Mouse (Mus musculus) midbrain, embryonic 15.5 days (tissue): ENCODE measurements around the gene Acat3. TPM values are rescaled to one million over a fixed set of nuclear protein-coding genes. Genes with fewer than 3 reads are reported as not detected.
"Not testable (repeated sequence)": the region's sequence is repeated elsewhere in the genome, so short reads cannot be mapped to it uniquely, and the experiment has no call there.

Experiments
- ATAC-seq: fragments of 200-750 bp; cut with Nextera tagmentation; replicated peaks from 2 replicates; pipeline ENCODE4 v1.8.0; 2017; ENCODE audit warnings: moderate TSS enrichment
- H3K27ac ChIP-seq: fragments of 300-500 bp; sonication (generic); 2 replicates; pipeline ENCODE4 v1.5.1; 2015; ENCODE audit warnings: mild to moderate bottlenecking, inconsistent platforms
- H3K27me3 ChIP-seq: fragments of 300-500 bp; sonication (generic); replicated peaks from 2 replicates; pipeline ENCODE4 v1.6.1; 2015; ENCODE audit warnings: inconsistent platforms
- H3K36me3 ChIP-seq: fragments of 300-500 bp; sonication (generic); replicated peaks from 2 replicates; pipeline ENCODE4 v1.6.1; 2015; ENCODE audit warnings: inconsistent platforms
- H3K4me1 ChIP-seq: fragments of 300-500 bp; sonication (generic); 2 replicates; pipeline ENCODE4 v1.6.1; 2015; ENCODE audit warnings: inconsistent platforms
- H3K4me2 ChIP-seq: fragments of 300-500 bp; sonication (generic); 2 replicates; pipeline ENCODE4 v1.6.1; 2015; ENCODE audit warnings: inconsistent platforms, mild to moderate bottlenecking, moderate library complexity
- H3K4me3 ChIP-seq: fragments of 300-500 bp; sonication (generic); 2 replicates; pipeline ENCODE4 v1.5.1; 2015; ENCODE audit warnings: mild to moderate bottlenecking, inconsistent platforms
- H3K9ac ChIP-seq: fragments of 300-500 bp; sonication (generic); 2 replicates; pipeline ENCODE4 v1.6.1; 2015; ENCODE audit warnings: mild to moderate bottlenecking, inconsistent platforms
- H3K9me3 ChIP-seq: fragments of 300-500 bp; sonication (generic); 2 replicates; pipeline ENCODE4 v1.6.1; 2016; ENCODE audit warnings: inconsistent platforms
- WGBS: fragments of 180-500 bp; shearing (Covaris S2); methylation state at CpG from one replicate; pipeline ENCODE4 v1.1.7; 2015; ENCODE audit warnings: mixed read lengths; 5-methylcytosine and 5-hydroxymethylcytosine counted together
- polyA plus RNA-seq: library from polyadenylated mRNA; unstranded; fragments of >200 nt; fragmentation: Nextera tagmentation; extraction: Ambion mirVana; gene quantifications from 2 replicates; pipeline ENCODE4 v1.2.1, GENCODE M21; 2015

Acat3 gene
- polyA plus RNA-seq, 1 experiment from 2014 or later: 1.9 TPM

DNA sequence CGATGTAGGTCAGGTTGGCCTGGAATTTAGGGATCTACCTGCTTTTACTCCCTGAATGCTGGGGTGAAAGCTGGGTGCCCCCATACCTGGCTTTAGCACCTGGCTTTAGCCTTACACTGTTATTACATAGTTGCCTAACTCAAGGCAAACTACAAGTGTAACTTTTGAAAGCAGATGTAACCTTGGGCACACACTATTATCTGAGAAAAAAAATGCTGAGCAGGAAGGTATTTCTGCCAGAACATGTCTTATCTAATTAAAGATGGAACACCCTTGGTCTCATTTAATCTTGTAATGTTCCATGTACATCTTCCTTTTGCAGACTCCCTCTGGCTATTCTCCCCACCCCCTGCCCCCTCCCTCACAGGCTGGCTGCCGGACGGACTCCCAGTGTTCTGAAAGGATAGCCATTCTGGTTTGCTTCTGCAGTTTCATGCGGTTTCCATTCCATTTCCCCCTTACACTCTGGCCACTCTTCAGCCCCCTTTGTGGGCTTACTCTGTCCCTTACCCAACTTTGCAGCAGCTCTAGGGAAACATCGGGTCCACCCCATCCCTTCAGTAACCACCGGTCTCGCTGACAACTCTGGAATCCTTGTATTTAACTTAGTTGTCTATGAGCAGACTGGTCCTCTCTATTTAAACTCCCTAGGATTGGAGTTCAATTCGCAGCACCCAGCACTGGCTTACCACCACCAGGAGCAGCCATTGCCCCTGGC lies 1.3 kb upstream of the Acat3 start:
- peaks cover 4% of the 10 kb centered on the region; the same call in 1 of the 2 replicates for H3K4me1 ChIP-seq
- H3K27ac ChIP-seq: no peak overlapping the region
- H3K4me2 ChIP-seq: no peak overlapping the region
- no peaks in the 10 kb centered on the region for H3K9me3 ChIP-seq
- no peak for ATAC-seq
- no peak overlapping the region for H3K4me3 ChIP-seq
- 81% methylated on average over 8 of the region's 8 CpGs for WGBS
- H3K36me3 ChIP-seq: peaks cover 36% of the 10 kb centered on the region
- no peaks in the 10 kb centered on the region for H3K27me3 ChIP-seq
- H3K9ac ChIP-seq: no peak overlapping the region

DNA sequence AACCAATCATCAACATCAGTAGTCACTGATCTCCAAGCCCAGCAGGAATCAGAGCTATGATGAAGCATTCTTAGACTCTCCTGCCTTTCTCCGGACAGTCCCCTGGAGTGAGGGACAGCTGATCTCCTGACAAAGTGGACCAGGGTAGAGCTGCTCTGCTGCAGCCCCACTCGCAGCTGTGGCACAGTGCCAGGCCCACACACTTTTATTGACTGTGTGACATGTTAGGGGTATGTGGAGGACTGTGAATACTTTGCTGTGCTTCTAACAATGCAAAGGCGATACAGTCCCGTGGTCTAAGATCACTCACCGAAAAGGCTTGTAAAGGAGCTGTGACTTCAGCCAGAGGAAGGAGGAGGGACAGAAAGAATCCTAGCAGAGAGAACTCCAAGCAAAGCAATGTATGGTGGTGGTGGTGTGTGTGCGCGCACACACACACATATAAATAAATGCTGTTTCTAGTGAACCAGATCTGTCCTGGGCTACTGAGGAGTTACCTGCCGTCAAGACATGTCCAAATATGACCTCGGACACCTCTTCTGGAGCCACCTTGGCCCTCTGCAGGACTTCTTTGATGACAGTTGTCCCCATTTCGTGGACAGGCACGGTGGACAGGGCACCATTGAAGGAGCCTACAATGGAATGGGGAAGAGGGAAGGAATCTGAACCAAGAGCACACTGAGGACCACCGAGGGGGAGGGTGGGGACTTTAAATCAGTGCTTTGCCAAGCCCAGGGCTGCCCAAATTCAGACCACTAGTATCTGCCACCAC lies 837 bp downstream of the Acat3 start:
- not testable (repeated sequence) for H3K4me1 ChIP-seq, H3K27me3 ChIP-seq, H3K27ac ChIP-seq, H3K9ac ChIP-seq, H3K9me3 ChIP-seq, H3K4me3 ChIP-seq
- H3K36me3 ChIP-seq: peaks cover 21% of the 10 kb centered on the region; the same call in 1 of the 2 replicates
- ATAC-seq: peak; percentile 72
- H3K4me2 ChIP-seq: peak overlapping the region; percentile 44
- 47% methylated on average over 3 of the region's 12 CpGs for WGBS

DNA sequence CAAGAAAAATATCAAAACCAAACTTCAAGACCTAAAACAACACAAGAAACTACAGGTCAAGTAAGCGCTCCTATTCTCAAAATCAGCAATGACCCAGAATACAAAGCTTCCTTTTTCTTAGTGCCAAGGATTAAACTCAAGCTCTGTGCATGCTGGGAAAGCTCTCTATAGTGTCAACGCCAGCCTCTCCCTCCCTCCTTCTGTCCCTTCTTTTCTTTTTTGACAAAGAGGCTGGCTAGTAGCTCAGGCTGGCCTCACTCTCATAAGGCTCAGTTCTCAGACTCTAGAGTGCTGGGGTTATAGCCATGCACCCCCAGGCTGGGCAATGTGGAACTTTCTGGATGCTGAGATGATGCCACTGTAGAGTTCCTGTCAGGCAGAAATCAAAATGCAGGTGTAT lies 2.3 kb downstream of the Acat3 start:
- Histone ChIP-seq H3K4me3 (no peak overlapping the region), H3K4me2 (no peak overlapping the region), H3K9ac (no peak overlapping the region), H3K4me1 (peaks cover 4% of the 10 kb centered on the region; the same call in 1 of the 2 replicates), H3K27ac (no peak overlapping the region), H3K36me3 (peaks cover 11% of the 10 kb centered on the region; the same call in 1 of the 2 replicates), H3K9me3 (no peaks in the 10 kb centered on the region), H3K27me3 (no peaks in the 10 kb centered on the region)
- ATAC-seq: no peak
- WGBS: 25% methylated on average over 2 of the region's 2 CpGs

DNA sequence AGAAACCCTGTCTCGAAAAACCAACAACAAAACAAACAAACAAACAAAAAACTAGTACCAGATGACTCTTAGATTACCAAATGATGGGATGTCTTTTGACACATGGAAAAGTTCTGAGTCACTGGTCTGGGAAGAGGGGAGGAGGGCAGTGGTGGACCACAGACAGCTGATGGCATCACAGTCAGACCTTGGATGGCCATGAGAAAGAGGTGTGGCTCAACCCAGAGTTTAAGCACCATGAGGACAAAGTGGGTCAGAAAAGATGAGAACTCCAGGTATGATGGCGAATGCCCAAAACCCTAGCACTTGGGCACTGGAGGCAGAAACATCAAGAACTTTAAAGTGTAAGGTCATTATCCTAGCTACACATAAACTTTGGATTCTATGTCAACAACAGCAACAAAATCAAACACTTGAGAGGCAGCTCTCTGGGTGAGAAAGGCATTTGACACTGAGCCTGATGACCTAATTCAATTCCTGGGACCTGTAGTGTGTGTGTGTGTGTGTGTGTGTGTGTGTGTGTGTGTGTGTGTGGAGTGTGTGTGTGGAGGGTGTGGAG lies 2.9 kb downstream of the Acat3 start:
- Histone ChIP-seq H3K4me2 (no peak overlapping the region), H3K9me3 (no peaks in the 10 kb centered on the region), H3K27ac (no peak overlapping the region), H3K27me3 (no peaks in the 10 kb centered on the region), H3K36me3 (0 out of 2 replicates have a peak, but pooled peaks cover 5% of the 10 kb centered on the region), H3K4me3 (no peak overlapping the region), H3K4me1 (peaks cover 4% of the 10 kb centered on the region; the same call in 1 of the 2 replicates), H3K9ac (no peak overlapping the region)
- ATAC-seq: no peak
- WGBS: 84% methylated on average over 2 of the region's 2 CpGs

DNA sequence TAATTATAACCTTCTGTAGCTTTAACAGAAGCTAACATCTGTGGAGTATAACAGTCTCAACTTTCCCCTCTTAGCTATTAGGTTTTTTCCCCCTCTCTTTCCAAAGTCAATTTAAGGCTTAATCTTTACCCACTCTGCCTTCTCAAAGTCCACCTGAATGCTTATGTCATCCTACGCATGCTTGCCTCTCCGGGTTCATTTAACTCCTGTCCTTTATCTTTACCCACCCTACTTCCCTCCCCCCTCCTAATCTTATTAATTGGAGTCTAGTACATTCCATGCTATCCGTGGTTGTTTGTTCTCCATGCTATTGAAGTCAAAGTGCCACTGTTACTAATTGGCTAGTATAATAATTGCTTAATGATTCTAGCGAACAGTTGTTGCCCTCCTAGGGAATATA lies 4.7 kb downstream of the Acat3 start:
- no peak for ATAC-seq
- 61% methylated on average over 4 of the region's 4 CpGs for WGBS
- Histone ChIP-seq H3K27ac (no peak overlapping the region), H3K4me3 (no peak overlapping the region), H3K36me3 (no peaks in the 10 kb centered on the region), H3K9me3 (no peaks in the 10 kb centered on the region), H3K27me3 (no peaks in the 10 kb centered on the region), H3K4me1 (peaks cover 4% of the 10 kb centered on the region; the same call in 1 of the 2 replicates), H3K9ac (no peak overlapping the region), H3K4me2 (no peak overlapping the region)

DNA sequence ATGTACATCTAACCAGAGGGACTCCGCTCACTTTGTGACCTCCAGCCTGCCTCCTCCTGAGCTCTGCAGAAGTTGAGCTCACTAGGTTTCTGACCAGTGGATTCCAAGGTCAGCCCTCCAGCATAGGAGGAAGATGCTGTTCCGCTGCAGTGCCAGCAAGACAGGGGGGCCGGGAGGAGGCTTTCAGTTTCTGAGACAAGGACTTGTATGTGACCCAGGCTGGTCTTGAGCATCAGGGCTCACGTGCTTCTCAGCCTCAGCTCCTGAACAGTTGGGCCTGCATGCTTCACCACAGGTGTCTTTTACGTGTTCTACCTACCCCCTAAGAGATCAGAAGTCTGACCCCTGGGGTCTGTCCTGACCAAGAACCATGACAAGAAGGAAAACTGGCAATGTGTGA lies 8.8 kb downstream of the Acat3 start:
- H3K27ac ChIP-seq, H3K4me3 ChIP-seq, H3K9ac ChIP-seq, H3K27me3 ChIP-seq, H3K4me1 ChIP-seq, H3K36me3 ChIP-seq, H3K4me2 ChIP-seq, H3K9me3 ChIP-seq, ATAC-seq: not testable (repeated sequence)
- WGBS: 83% methylated on average over 5 of the region's 5 CpGs

DNA sequence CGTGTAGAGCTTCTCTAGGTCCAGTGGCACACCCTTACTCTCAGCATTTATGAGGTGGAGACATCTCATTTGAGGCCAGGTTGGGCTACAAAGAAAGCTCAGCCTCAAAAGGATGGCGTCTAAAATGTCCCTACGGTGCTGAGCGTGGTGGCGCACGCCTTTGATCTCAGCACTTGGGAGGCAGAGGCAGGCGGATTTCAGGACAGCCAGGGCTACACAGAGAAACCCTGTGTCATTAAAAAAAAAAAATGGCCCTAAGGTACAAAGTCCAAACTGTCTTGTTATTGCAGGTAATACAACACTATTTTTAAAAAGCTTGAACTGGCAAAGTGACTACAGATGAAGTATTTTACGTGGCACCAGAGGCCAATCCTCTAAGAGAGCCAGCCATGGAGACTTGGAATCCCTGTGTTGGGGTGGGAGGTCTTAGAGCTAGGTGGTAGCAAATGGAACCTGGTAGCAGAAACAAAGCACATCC lies 14.7 kb downstream of the Acat3 start:
- Histone ChIP-seq H3K36me3 (peaks cover 46% of the 10 kb centered on the region), H3K9ac (no peak overlapping the region), H3K4me1 (no peaks in the 10 kb centered on the region), H3K27me3 (no peaks in the 10 kb centered on the region), H3K27ac (no peak overlapping the region), H3K4me2 (no peak overlapping the region), H3K4me3 (no peak overlapping the region), H3K9me3 (no peaks in the 10 kb centered on the region)
- no peak for ATAC-seq
- WGBS: 91% methylated on average over 8 of the region's 8 CpGs

DNA sequence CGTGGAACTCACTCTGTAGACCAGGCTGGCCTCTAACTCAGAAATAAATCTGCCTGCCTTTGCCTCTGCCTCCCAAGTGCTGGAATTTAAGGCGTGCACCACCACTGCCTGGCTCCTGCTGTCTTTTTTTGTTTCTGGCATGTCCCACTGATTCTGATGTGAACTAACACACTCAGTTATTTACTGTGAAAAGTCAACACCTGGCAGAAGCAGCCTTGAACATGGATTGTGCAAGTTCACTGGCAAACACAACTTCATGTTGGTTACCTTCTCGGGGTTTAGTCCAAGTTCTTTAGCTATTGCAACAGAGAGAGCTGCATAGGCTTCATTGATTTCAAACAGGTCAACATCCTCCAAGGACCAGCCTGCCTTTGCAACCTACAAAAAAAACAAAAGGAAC lies 15.4 kb downstream of the Acat3 start:
- H3K36me3 ChIP-seq: peaks cover 53% of the 10 kb centered on the region
- WGBS: 90% methylated on average over 3 of the region's 3 CpGs
- no peak for ATAC-seq
- no peak overlapping the region for H3K4me3 ChIP-seq
- no peaks in the 10 kb centered on the region for H3K27me3 ChIP-seq
- H3K4me2 ChIP-seq: no peak overlapping the region
- no peaks in the 10 kb centered on the region for H3K4me1 ChIP-seq
- no peak overlapping the region for H3K27ac ChIP-seq
- H3K9ac ChIP-seq: no peak overlapping the region
- no peaks in the 10 kb centered on the region for H3K9me3 ChIP-seq

DNA sequence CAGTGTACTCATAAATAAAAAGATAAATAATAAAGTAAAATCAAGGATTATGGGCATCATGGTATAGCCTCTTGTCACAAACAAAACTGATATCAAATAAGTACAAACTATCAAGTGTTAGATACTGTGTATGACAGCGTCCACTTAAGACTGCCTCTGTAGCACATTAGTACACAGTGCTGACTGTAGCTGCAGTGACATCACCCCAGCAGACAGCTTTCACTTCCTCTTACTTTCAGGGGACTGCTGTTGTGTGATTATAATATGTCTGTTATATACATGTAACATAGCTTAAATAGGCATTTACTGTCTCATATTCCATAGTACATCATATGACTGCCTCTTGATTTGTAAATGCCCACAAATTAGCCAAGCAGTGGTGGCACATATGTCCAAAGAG lies 19.3 kb downstream of the Acat3 start:
- H3K4me3 ChIP-seq: no peak overlapping the region
- no peaks in the 10 kb centered on the region for H3K9me3 ChIP-seq
- no peak for ATAC-seq
- peaks cover 13% of the 10 kb centered on the region for H3K4me1 ChIP-seq
- no peak overlapping the region for H3K4me2 ChIP-seq
- no peak overlapping the region for H3K27ac ChIP-seq
- 98% methylated on average over 1 of the region's 1 CpGs for WGBS
- H3K36me3 ChIP-seq: peaks cover 63% of the 10 kb centered on the region
- no peaks in the 10 kb centered on the region for H3K27me3 ChIP-seq
- H3K9ac ChIP-seq: no peak overlapping the region

DNA sequence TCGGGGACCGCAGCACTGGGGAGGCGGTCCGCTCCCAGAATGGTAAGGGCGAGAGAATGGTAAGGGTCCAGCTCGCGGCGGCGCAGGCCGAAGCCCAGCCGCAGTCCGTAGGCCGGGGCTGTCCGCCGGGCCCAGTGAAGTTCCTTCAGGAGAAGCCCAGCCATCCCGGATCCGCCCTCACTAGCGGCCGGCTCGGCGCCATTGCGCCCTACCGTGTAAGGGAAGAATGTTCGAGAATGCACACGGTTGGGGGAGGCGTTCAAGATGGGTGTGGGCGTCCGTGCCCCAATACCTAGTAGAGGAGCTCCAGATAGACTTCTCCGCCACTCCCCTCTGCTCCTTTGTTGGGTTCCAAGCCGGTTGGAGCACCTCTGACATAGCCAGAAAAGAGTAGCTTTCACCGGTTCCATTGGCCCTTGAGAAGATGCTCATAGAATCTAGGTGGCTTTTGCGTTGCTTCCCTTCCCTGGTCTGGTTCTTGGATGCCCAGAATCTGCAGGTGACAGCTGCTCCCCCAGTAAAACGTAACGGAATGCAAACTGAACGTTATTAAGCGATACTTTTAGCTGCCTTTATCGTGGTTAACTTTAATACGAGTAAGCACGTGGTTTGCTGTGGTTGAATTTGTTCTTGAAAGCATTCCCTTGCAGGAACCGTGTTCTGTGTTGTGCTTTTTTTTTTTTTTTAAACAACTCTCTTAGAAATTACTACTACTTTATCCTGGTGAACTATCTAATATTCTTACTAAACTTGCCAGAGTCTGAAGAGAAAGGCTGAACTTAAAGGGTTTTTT lies 23.6 kb downstream of the Acat3 start:
- Histone ChIP-seq H3K4me1 (peaks cover 21% of the 10 kb centered on the region), H3K4me3 (peak overlapping the region; percentile 62), H3K36me3 (peaks cover 43% of the 10 kb centered on the region), H3K4me2 (peak overlapping the region; percentile 64), H3K27me3 (no peaks in the 10 kb centered on the region), H3K9ac (peak overlapping the region; percentile 84), H3K9me3 (no peaks in the 10 kb centered on the region), H3K27ac (peak overlapping the region; percentile 86)
- peak; percentile 73 for ATAC-seq
- WGBS: under 1% methylated on average over 40 of the region's 40 CpGs

DNA sequence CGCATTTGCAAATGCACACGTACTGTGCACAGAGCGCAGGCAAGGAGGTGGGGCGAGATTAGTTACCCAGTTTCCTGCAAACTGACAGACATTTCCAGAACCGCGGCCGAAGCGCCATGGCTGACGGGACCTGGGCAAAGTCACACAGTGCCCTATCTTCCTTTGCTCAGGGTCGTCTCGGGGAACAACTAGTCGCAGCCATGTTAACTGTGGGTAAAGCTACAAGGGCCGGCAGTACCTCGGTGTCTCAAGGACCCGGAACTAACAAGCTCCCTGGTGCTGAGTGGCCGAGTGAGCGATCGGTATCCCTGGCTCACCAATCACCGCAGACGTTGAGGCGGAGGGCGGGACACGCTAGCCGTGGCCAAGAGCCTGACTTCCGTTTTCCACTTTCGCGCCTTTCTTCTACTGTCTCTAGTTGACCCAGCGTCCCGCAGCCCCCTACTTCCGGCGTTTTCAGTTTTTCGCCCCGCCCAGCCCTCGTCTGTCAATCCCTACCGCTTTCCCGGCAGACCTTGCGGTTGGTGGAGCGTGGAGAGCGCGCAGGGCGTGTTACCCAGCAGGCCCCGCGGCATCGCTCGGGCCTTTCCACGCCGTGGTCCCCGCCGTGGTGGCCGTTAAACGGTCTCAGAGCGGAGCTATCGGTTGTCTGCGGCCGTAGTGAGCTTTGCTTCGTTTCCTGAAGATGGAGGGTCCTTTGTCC lies 24.4 kb downstream of the Acat3 start, which contains the start of gene Mrpl18:
Mrpl18 (minus strand) TSS at position 465 of the 703 bp plus-strand sequence.
- peak within 1 kb of the TSS; percentile 62 for H3K4me3 ChIP-seq
- no peaks in the 10 kb centered on the region for H3K27me3 ChIP-seq
- peak within 1 kb of the TSS; percentile 84 for H3K9ac ChIP-seq
- under 1% methylated on average over 56 of the region's 56 CpGs for WGBS
- H3K27ac ChIP-seq: peak within 1 kb of the TSS; percentile 86
- no peaks in the 10 kb centered on the region for H3K9me3 ChIP-seq
- ATAC-seq: peak; percentile 99
- H3K36me3 ChIP-seq: peaks cover 39% of the 10 kb centered on the region
- peaks cover 21% of the 10 kb centered on the region for H3K4me1 ChIP-seq
- H3K4me2 ChIP-seq: peak within 1 kb of the TSS; percentile 79
